Mouse (Mus musculus) kidney, adult 2 months (tissue): ENCODE measurements around the gene Slc22a4. TPM values are rescaled to one million over a fixed set of nuclear protein-coding genes. Genes with fewer than 3 reads are reported as not detected.
"Not testable (repeated sequence)": the region's sequence is repeated elsewhere in the genome, so short reads cannot be mapped to it uniquely, and the experiment has no call there.

Experiments
- DNase-seq: peaks from one replicate; pipeline ENCODE4 v3.0.0; 2021
- H3K27ac ChIP-seq: fragments of 200-500 bp; 2 replicates; pipeline ENCODE4 v1.5.1; 2012; ENCODE audit warnings: low read depth, low read length, control low read depth, inconsistent platforms; ENCODE audit not compliant: insufficient read depth
- H3K27me3 ChIP-seq: fragments of 200-500 bp; replicated peaks from 2 replicates; pipeline ENCODE4 v1.6.1; 2012; ENCODE audit warnings: mild to moderate bottlenecking, moderate library complexity, low read length, inconsistent platforms; ENCODE audit not compliant: control insufficient read depth, insufficient read depth
- H3K36me3 ChIP-seq: fragments of 200-500 bp; 2 replicates; pipeline ENCODE4 v1.6.1; 2012; ENCODE audit warnings: mild to moderate bottlenecking, moderate library complexity, low read length, inconsistent platforms; ENCODE audit not compliant: control insufficient read depth, insufficient read depth
- H3K4me1 ChIP-seq: fragments of 200-500 bp; 2 replicates; pipeline ENCODE4 v1.6.1; 2011; ENCODE audit warnings: low read length; ENCODE audit not compliant: control insufficient read depth, insufficient read depth
- H3K4me3 ChIP-seq: fragments of 200-500 bp; 2 replicates; pipeline ENCODE4 v1.5.1; 2011; ENCODE audit warnings: mild to moderate bottlenecking, low read depth, low read length, control low read depth; ENCODE audit not compliant: insufficient read depth
- CTCF ChIP-seq: fragments of 200-500 bp; conservative IDR thresholded peaks from 2 replicates; pipeline ENCODE4 v1.5.1; 2011; ENCODE audit warnings: low read depth, mild to moderate bottlenecking, control low read depth, low read length, moderate library complexity, mixed read lengths; ENCODE audit not compliant: insufficient read depth, insufficient read length
- POLR2A ChIP-seq: fragments of 200-500 bp; IDR thresholded peaks from one replicate; pipeline ENCODE4 v1.6.1; 2011; ENCODE audit warnings: low read depth, low read length, control low read depth
- WGBS: fragments of 180-500 bp; shearing (Covaris S2); methylation state at CpG from one replicate; pipeline ENCODE4 v1.1.7; 2018; 5-methylcytosine and 5-hydroxymethylcytosine counted together
- polyA plus RNA-seq: library from polyadenylated mRNA; depleted of rRNA; stranded (reverse); fragments of >200 nt; gene quantifications from 2 replicates; pipeline ENCODE4 v1.2.3, GENCODE M21; 2012

Gene Slc22a4
- polyA plus RNA-seq, 1 experiment: 46.7 TPM

- H3K36me3 ChIP-seq: no peaks in the 10 kb centered on the region
- no peaks in the 10 kb centered on the region for H3K27me3 ChIP-seq
- TF ChIP-seq POLR2A (no peak), CTCF (no peak)
- no peak overlapping the region for H3K27ac ChIP-seq
- 76% methylated on average over 8 of the region's 8 CpGs for WGBS
- no peak for DNase-seq
- no peak overlapping the region for H3K4me3 ChIP-seq
- H3K4me1 ChIP-seq: peaks cover 26% of the 10 kb centered on the region
Measured at GRCm38 (mm10) chr11:54016051-54016450, 11.8 kb downstream of the Slc22a4 start.

DNA sequence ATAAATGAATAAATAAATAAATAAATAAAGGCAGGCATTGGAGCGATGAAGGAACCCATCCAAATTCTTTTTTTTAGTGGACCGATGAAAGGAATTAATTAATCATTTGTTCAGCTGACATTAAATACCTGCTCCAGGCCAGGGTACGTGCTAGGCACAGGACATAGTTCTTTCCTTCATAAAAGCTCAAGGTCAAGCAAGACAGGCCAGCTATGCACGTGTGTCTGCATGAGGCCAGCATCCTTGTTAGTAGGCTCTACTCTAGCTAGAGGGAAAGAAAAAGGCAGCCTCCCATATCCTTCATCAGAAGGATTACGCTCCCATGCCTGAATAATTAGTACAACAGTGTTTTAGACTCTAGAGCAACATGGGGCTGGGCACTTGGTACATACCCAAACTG lies 14.9 kb downstream of the Slc22a4 start:
- Histone ChIP-seq H3K27me3 (no peaks in the 10 kb centered on the region), H3K36me3 (no peaks in the 10 kb centered on the region), H3K27ac (peak overlapping the region; percentile 87), H3K4me3 (no peak overlapping the region), H3K4me1 (peaks cover 33% of the 10 kb centered on the region)
- 50% methylated on average over 5 of the region's 5 CpGs for WGBS
- TF ChIP-seq POLR2A: no peak
- no peak for TF ChIP-seq CTCF
- peak; percentile 82 for DNase-seq

DNA sequence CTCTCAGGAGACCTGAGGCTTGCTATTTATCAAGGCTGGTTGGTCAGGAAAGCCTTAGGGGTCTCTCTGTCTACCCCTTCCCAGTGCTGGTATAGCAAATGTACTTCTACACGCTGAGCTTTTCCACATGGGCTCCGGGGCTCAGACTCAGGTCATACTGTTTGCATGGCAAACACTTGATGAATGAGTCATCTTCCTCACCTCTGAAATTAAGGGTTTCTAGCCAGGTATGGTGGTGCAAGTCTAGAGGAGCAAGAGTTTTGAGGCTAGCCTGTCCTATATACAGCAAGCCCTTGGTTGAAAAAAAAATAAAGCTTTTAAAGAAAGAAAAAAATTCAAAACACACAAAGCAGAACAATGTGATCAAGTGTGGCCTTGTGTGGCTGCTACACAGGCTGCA lies 16.6 kb downstream of the Slc22a4 start:
- H3K36me3 ChIP-seq: no peaks in the 10 kb centered on the region
- no peak overlapping the region for H3K27ac ChIP-seq
- 95% methylated on average over 2 of the region's 2 CpGs for WGBS
- no peak for DNase-seq
- no peak for TF ChIP-seq CTCF
- no peak for TF ChIP-seq POLR2A
- no peaks in the 10 kb centered on the region for H3K27me3 ChIP-seq
- no peak overlapping the region for H3K4me3 ChIP-seq
- peaks cover 41% of the 10 kb centered on the region for H3K4me1 ChIP-seq

DNA sequence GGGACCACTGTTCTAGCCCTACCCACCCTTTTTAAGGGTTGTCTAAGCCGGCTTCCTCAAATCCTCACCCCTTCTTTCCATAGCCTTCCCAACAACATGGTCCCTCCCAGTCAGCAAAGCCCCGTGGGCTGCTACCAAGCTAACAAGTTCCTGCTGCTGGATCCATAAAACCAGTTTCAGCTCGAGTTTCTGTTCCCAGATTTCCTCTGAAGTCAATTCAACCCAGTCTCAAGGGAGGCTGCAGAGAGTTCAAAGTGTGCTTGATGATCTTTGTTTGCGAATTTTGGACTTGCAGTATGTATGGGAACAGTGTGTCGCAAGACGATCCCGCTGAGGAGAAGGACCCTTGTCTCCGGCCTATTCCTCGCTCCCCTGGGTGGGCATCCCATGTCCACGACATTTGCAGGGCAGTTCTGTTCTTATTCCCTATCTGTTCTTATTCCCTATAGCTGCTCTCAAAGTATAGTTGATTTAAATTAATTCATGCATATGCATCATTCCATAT lies 19.4 kb downstream of the Slc22a4 start:
- 67% methylated on average over 10 of the region's 10 CpGs for WGBS
- H3K27ac ChIP-seq: peak overlapping the region; percentile 39; the same call in 1 of the 2 replicates

GRCm38 (mm10) chr11:54007717-54008116 lies 20.2 kb downstream of the Slc22a4 start:
- H3K4me1 ChIP-seq: peaks cover 57% of the 10 kb centered on the region
- no peak for DNase-seq
- TF ChIP-seq CTCF (no peak), POLR2A (no peak)
- no peaks in the 10 kb centered on the region for H3K27me3 ChIP-seq
- no peaks in the 10 kb centered on the region for H3K36me3 ChIP-seq
- WGBS: 80% methylated on average over 11 of the region's 11 CpGs
- H3K27ac ChIP-seq: peak overlapping the region; percentile 39
- H3K4me3 ChIP-seq: no peak overlapping the region

More for the DNA sequence above, 19.4 kb downstream of the Slc22a4 start:
- H3K36me3 ChIP-seq: no peaks in the 10 kb centered on the region
- no peaks in the 10 kb centered on the region for H3K27me3 ChIP-seq
- DNase-seq: no peak
- no peak overlapping the region for H3K4me3 ChIP-seq
- peaks cover 58% of the 10 kb centered on the region for H3K4me1 ChIP-seq
- no peak for TF ChIP-seq POLR2A
- no peak for TF ChIP-seq CTCF

DNA sequence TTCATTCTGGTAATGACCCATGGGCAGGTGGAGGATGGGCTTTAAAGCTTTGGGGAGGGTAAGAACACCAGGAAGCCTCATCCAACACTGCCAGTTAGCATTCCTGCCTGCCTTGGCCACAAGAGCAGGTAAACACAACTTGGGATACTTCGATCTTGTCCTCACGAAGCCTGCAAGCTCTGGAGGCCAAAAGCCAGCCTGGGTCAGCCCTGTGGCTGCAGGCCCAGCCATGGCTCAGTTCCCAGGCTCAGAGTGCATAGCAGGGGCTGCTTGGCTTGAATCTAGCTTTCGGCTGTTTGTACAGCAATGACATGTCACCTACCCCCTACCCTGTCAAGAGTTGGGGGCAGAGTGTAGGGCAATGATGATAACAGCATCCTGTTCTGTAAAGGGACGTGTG lies 21.0 kb downstream of the Slc22a4 start:
- Histone ChIP-seq H3K4me1 (peaks cover 50% of the 10 kb centered on the region), H3K27me3 (no peaks in the 10 kb centered on the region), H3K4me3 (no peak overlapping the region), H3K36me3 (no peaks in the 10 kb centered on the region), H3K27ac (peak overlapping the region; percentile 80)
- 24% methylated on average over 4 of the region's 4 CpGs for WGBS
- DNase-seq: peak; percentile 95
- TF ChIP-seq POLR2A (no peak), CTCF (no peak)

- peak overlapping the region; percentile 62; the same call in 1 of the 2 replicates for H3K27ac ChIP-seq
- DNase-seq, H3K36me3 ChIP-seq, H3K27me3 ChIP-seq, H3K4me3 ChIP-seq: not testable (repeated sequence)
- WGBS: 54% methylated on average over 5 of the region's 5 CpGs
- peaks cover 45% of the 10 kb centered on the region for H3K4me1 ChIP-seq
Measured at GRCm38 (mm10) chr11:54006362-54006761, 21.5 kb downstream of the Slc22a4 start.
